Mouse (Mus musculus) embryo, embryonic 9.5 days (tissue): Measurements from ENCODE around the gene Kirrel2.

ENCODE experiments used
- DNase-seq: peaks from one replicate; pipeline ENCODE4 v3.0.0-alpha.2; 2017; ENCODE audit errors: extremely low spot score

Gene Kirrel2

GRCm38 (mm10) chr7:30450241-30450640 lies 7.2 kb downstream of the Kirrel2 start:
- DNase-seq, result no peak

- DNase-seq, result peak; percentile 67
Measured at GRCm38 (mm10) chr7:30444971-30445751, 12.3 kb downstream of the Kirrel2 start, which contains the start of gene Aplp1. Gene Aplp1 (minus strand): TSS chr7:30445535.

- DNase-seq, result peak; percentile 53
Measured at GRCm38 (mm10) chr7:30444154-30444970, 13.1 kb downstream of the Kirrel2 start.

GRCm38 (mm10) chr7:30443696-30444095 lies 13.8 kb downstream of the Kirrel2 start:
- DNase-seq, result no peak

- DNase-seq, result no peak
Measured at GRCm38 (mm10) chr7:30440697-30441096, 16.8 kb downstream of the Kirrel2 start.

GRCm38 (mm10) chr7:30439734-30440133 lies 17.8 kb downstream of the Kirrel2 start:
- no peak for DNase-seq

- no peak for DNase-seq
Measured at GRCm38 (mm10) chr7:30436879-30437278, 20.6 kb downstream of the Kirrel2 start.

- DNase-seq, result no peak
Measured at GRCm38 (mm10) chr7:30435156-30435555, 22.3 kb downstream of the Kirrel2 start.

- DNase-seq, result no peak
Measured at GRCm38 (mm10) chr7:30434701-30435100, 22.8 kb downstream of the Kirrel2 start.

GRCm38 (mm10) chr7:30434238-30434637 lies 23.3 kb downstream of the Kirrel2 start:
- peak; percentile 57 for DNase-seq

- DNase-seq, result no peak
Measured at GRCm38 (mm10) chr7:30431793-30432192, 25.7 kb downstream of the Kirrel2 start.

- DNase-seq, result no peak
Measured at GRCm38 (mm10) chr7:30430191-30430590, 27.3 kb downstream of the Kirrel2 start.

GRCm38 (mm10) chr7:30429327-30429726 lies 28.2 kb downstream of the Kirrel2 start:
- no peak for DNase-seq

- no peak for DNase-seq
Measured at GRCm38 (mm10) chr7:30423071-30423641, 34.3 kb downstream of the Kirrel2 start.

- no peak for DNase-seq
Measured at GRCm38 (mm10) chr7:30422560-30422959, 34.9 kb downstream of the Kirrel2 start.

GRCm38 (mm10) chr7:30421890-30422435 lies 35.5 kb downstream of the Kirrel2 start:
- DNase-seq, result peak; percentile 82

GRCm38 (mm10) chr7:30421175-30421889 lies 36.2 kb downstream of the Kirrel2 start, which contains the start of gene Nfkbid:
Gene Nfkbid (plus strand): TSS chr7:30421732.
- DNase-seq, result peak; percentile 47

- no peak for DNase-seq
Measured at GRCm38 (mm10) chr7:30420673-30421072, 36.8 kb downstream of the Kirrel2 start.

- DNase-seq, result no peak
Measured at GRCm38 (mm10) chr7:30419561-30420499, 37.7 kb downstream of the Kirrel2 start, which contains the start of gene Hcst. Gene Hcst (minus strand): TSS chr7:30419854.

GRCm38 (mm10) chr7:30417856-30418255 lies 39.6 kb downstream of the Kirrel2 start:
- no peak for DNase-seq
